ENCODE assay signal across 19 mouse cellular contexts in the genomic region with DNA sequence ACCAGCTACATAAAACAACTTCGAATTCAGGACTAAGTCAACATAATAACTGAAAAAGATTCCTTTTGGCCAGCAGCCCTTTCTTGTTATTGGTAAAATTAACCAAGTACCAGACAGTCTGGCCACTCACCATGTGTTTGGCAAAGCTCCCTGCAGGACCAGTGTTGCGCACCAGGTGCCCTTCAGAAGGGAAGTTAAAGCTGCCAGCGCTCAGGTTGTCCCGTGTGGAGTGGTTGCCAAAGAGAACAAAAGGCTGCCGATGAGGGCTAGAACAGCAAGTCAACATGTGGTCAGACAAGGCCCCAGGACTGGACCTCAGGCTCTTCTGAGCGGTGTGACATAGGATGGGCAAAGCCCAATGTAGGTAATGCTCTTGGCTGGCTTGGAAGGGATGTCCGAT.
DNase-seq lines count a peak whose midpoint lies in the region; ATAC-seq and TF ChIP-seq lines count a peak whose summit lies in the region.
"Had no signal": no experiment of that assay in that cellular context is flagged by ENCODE, and none has a peak within 500 bp of the region (broad histone marks: within the 10 kb centered on the region; RNA-seq: fewer than 3 reads in every experiment).

No protein-coding gene starts in this region.

- peaks cover 26% of the 10 kb centered on the region for H3K36me3 ChIP-seq in kidney, embryonic 16.5 days (ENCODE audit: insufficient read depth, low read length)
- peaks cover 43% of the 10 kb centered on the region for H3K36me3 ChIP-seq in liver, adult 2 months (ENCODE audit: control insufficient read depth, insufficient read depth, low read length)
- H3K36me3 ChIP-seq in liver, embryonic 12.5 days: peaks cover 22% of the 10 kb centered on the region

- no peak for TF ChIP-seq CTCF in liver, adult 2 months (IDR thresholded peaks at IDR 0.05; ENCODE audit: low read depth, low read length)

- DNase-seq in kidney, adult 11 months: peak; percentile 56
- peak; percentile 55 for DNase-seq in liver, adult 2 months (ENCODE audit: extremely low read depth, low read depth, low spot score)
- DNase-seq in cerebellum, adult 11-12 months: peak; percentile 93
- DNase-seq in cerebellum, postnatal 10 days: peak; percentile 79 to 85
- no peak for DNase-seq in urinary bladder, postnatal 36 days (ENCODE audit: low spot score in 2 of 2)
- DNase-seq in adrenal gland, postnatal 36 days: no peak
- DNase-seq: forebrain, postnatal 0 days; heart, postnatal 14 days; layer of hippocampus, postnatal 36 days; lung, embryonic 14.5 days; midbrain, embryonic 14.5 days; thymus, postnatal 14 days had no signal

- no peaks in the 10 kb centered on the region for H3K27me3 ChIP-seq in kidney, embryonic 16.5 days (ENCODE audit: insufficient read depth, low read length)
- H3K27me3 ChIP-seq in liver, adult 2 months (ENCODE audit: control insufficient read depth, insufficient read depth, low read length): no peaks in the 10 kb centered on the region
- no peaks in the 10 kb centered on the region for H3K27me3 ChIP-seq in liver, embryonic 12.5 days (replicated peaks)
- H3K27me3 ChIP-seq: embryonic facial prominence, embryonic 15.5 days; heart, embryonic 12.5 days; limb, embryonic 15.5 days; neural tube, embryonic 13.5 days had no signal

- ATAC-seq in kidney, embryonic 16.5 days (ENCODE audit: low FRiP score, low TSS enrichment): no peak
- no peak for ATAC-seq in liver, embryonic 12.5 days
- ATAC-seq: forebrain, postnatal 0 days had no signal

- no peak overlapping the region for H3K4me3 ChIP-seq in kidney, embryonic 16.5 days (ENCODE audit: low read length)
- no peak overlapping the region for H3K4me3 ChIP-seq in liver, adult 2 months (ENCODE audit: insufficient read depth, low read depth, low read length)
- no peak overlapping the region for H3K4me3 ChIP-seq in liver, embryonic 12.5 days
- H3K4me3 ChIP-seq: embryonic facial prominence, embryonic 15.5 days; heart, embryonic 12.5 days; limb, embryonic 15.5 days; neural tube, embryonic 13.5 days had no signal

- no peaks in the 10 kb centered on the region for H3K4me1 ChIP-seq in kidney, embryonic 16.5 days (ENCODE audit: insufficient read depth, low read length)
- H3K4me1 ChIP-seq in liver, adult 2 months (ENCODE audit: control insufficient read depth, insufficient read depth, low read length): no peaks in the 10 kb centered on the region
- H3K4me1 ChIP-seq in liver, embryonic 12.5 days: no peaks in the 10 kb centered on the region
- H3K4me1 ChIP-seq: embryonic facial prominence, embryonic 15.5 days; heart, embryonic 12.5 days; limb, embryonic 15.5 days; neural tube, embryonic 13.5 days had no signal

- no peak for TF ChIP-seq POLR2A in liver, adult 2 months (IDR thresholded peaks at IDR 0.05; ENCODE audit: extremely low read depth, insufficient read depth, low read length)

- H3K27ac ChIP-seq in kidney, embryonic 16.5 days (ENCODE audit: low read length): no peak overlapping the region
- no peak overlapping the region for H3K27ac ChIP-seq in liver, adult 2 months (replicated peaks; ENCODE audit: insufficient read depth, low read depth, low read length)
- no peak overlapping the region for H3K27ac ChIP-seq in liver, embryonic 12.5 days
- H3K27ac ChIP-seq: embryonic facial prominence, embryonic 15.5 days; hindbrain, embryonic 14.5 days; limb, embryonic 15.5 days; neural tube, embryonic 13.5 days had no signal

- WGBS in kidney, embryonic 16.5 days: 98% methylated on average over 7 of the region's 7 CpGs
- 86% methylated on average over 7 of the region's 7 CpGs for WGBS in liver, adult 2 months
- 84% methylated on average over 7 of the region's 7 CpGs for WGBS in liver, embryonic 12.5 days (ENCODE audit: insufficient replicate concordance)

- H3K79me2 ChIP-seq in liver, adult 2 months (ENCODE audit: control insufficient read depth, insufficient read depth, low read length): no peaks in the 10 kb centered on the region

- no peak overlapping the region for H3K9ac ChIP-seq in kidney, embryonic 16.5 days (replicated peaks; ENCODE audit: low read length)
- H3K9ac ChIP-seq in liver, adult 2 months (ENCODE audit: low read depth, low read length): no peak overlapping the region
- H3K9ac ChIP-seq in liver, embryonic 12.5 days: no peak overlapping the region
- H3K9ac ChIP-seq: embryonic facial prominence, embryonic 15.5 days; forebrain, postnatal 0 days; heart, embryonic 12.5 days; hindbrain, embryonic 14.5 days; limb, embryonic 15.5 days; lung, embryonic 14.5 days; neural tube, embryonic 13.5 days had no signal

- no peaks in the 10 kb centered on the region for H3K9me3 ChIP-seq in kidney, embryonic 16.5 days (ENCODE audit: low read length)
- H3K9me3 ChIP-seq in liver, embryonic 12.5 days (replicated peaks): no peaks in the 10 kb centered on the region
- H3K9me3 ChIP-seq: embryonic facial prominence, embryonic 15.5 days; limb, embryonic 15.5 days; neural tube, embryonic 13.5 days had no signal

- no peak overlapping the region for H3K4me2 ChIP-seq in kidney, embryonic 16.5 days (replicated peaks; ENCODE audit: low read depth, low read length)
- H3K4me2 ChIP-seq in liver, embryonic 12.5 days: no peak overlapping the region
- H3K4me2 ChIP-seq: embryonic facial prominence, embryonic 15.5 days; heart, embryonic 12.5 days; hindbrain, embryonic 14.5 days; limb, embryonic 15.5 days; lung, embryonic 14.5 days; neural tube, embryonic 13.5 days had no signal

Comparison
In these comparisons a context has a peak if more than half of its experiments do, and no peak if none do; other contexts are left out.
1. DNase-seq: peak in kidney, adult 11 months (single experiment), liver, adult 2 months (single experiment), cerebellum, adult 11-12 months (single experiment) and cerebellum, postnatal 10 days (2 of 2); none in urinary bladder, postnatal 36 days (0 of 2) and adrenal gland, postnatal 36 days (0 of 2).